Mouse (Mus musculus) cortical plate, adult 2 months (tissue): ENCODE results near the gene Uap1l1.

ENCODE experiments used
- CTCF ChIP-seq: fragments of 200-500 bp; IDR thresholded peaks from 2 replicates; pipeline ENCODE4 v1.5.1; 2011; ENCODE audit warnings: mild to moderate bottlenecking, control low read depth, low read length; ENCODE audit not compliant: insufficient read depth; ENCODE audit errors: extremely low read depth
- POLR2A ChIP-seq: fragments of 200-500 bp; IDR thresholded peaks from 2 replicates; pipeline ENCODE4 v1.6.1; 2011; ENCODE audit warnings: mild to moderate bottlenecking, low read length, control low read depth; ENCODE audit not compliant: insufficient read depth; ENCODE audit errors: extremely low read depth

DNA sequence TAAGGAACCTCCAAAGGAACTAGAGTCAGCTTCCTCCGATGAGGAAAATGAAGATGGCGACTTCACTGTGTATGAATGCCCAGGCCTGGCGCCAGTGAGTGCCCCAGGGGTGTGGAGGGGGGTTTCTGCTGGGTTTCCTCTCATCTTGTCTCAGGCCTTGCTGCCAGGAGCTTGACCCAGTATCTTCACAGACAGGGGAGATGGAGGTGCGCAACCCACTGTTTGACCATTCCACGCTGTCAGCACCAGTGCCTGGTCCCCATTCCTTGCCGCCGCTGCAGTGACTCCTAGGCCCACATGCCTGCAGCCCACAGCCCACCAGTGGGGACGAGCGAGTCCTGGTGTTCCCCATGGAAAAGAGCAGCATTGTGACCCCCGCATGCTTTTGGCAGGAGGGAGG, 43.4 kb upstream of the Uap1l1 start:
- TF ChIP-seq POLR2A (no peak), CTCF (no peak)
